Mouse (Mus musculus): ENCODE measurements at regions not wholly inside any gene's neighbourhood (a gene's known extent, or its start where the extent isn't known, plus 50 kb on each side); places are given as distances from the start of the nearest gene placed in this dataset.

GRCm38 (mm10) chrX:166779334-166780092, 194.0 kb upstream of the Egfl6 start:
- TF ChIP-seq POLR2A (IDR thresholded peaks at IDR 0.05; ENCODE audit: borderline replicate concordance, low read depth, low read length) (no peak), CTCF (IDR thresholded peaks at IDR 0.05; ENCODE audit: low read depth, low read length) (no peak)
- no peak overlapping the region for H3K4me3 ChIP-seq (ENCODE audit: insufficient read depth, low read length)

GRCm38 (mm10) chrX:166773408-166773854, 187.9 kb upstream of the Egfl6 start:
- Histone ChIP-seq H3K4me3 (ENCODE audit: insufficient read depth, low read length) (no peak overlapping the region), H3K4me1 (ENCODE audit: control insufficient read depth, insufficient read depth, low read length) (no peaks in the 10 kb centered on the region), H3K27ac (ENCODE audit: insufficient read depth, low read depth, low read length) (no peak overlapping the region)
- TF ChIP-seq POLR2A (IDR thresholded peaks at IDR 0.05; ENCODE audit: borderline replicate concordance, low read depth, low read length), result no peak
- no peak for TF ChIP-seq CTCF (IDR thresholded peaks at IDR 0.05; ENCODE audit: low read depth, low read length)

More at GRCm38 (mm10) chrX:166779334-166780092, 194.0 kb upstream of the Egfl6 start:
- no peak overlapping the region for H3K27ac ChIP-seq (ENCODE audit: insufficient read depth, low read depth, low read length)
- no peaks in the 10 kb centered on the region for H3K4me1 ChIP-seq (ENCODE audit: control insufficient read depth, insufficient read depth, low read length)

GRCm38 (mm10) chrX:166766991-166767390, 181.5 kb upstream of the Egfl6 start:
- no peak overlapping the region for H3K27ac ChIP-seq (ENCODE audit: insufficient read depth, low read depth, low read length)
- H3K4me1 ChIP-seq (ENCODE audit: control insufficient read depth, insufficient read depth, low read length), result no peaks in the 10 kb centered on the region
- TF ChIP-seq CTCF (IDR thresholded peaks at IDR 0.05; ENCODE audit: low read depth, low read length), result no peak
- no peak for TF ChIP-seq POLR2A (IDR thresholded peaks at IDR 0.05; ENCODE audit: borderline replicate concordance, low read depth, low read length)
- H3K4me3 ChIP-seq (ENCODE audit: insufficient read depth, low read length), result no peak overlapping the region

- TF ChIP-seq POLR2A (IDR thresholded peaks at IDR 0.05; ENCODE audit: borderline replicate concordance, low read depth, low read length), result no peak
- no peak for TF ChIP-seq CTCF (IDR thresholded peaks at IDR 0.05; ENCODE audit: low read depth, low read length)
- Histone ChIP-seq H3K4me3 (ENCODE audit: insufficient read depth, low read length) (no peak overlapping the region), H3K4me1 (ENCODE audit: control insufficient read depth, insufficient read depth, low read length) (no peaks in the 10 kb centered on the region), H3K27ac (ENCODE audit: insufficient read depth, low read depth, low read length) (no peak overlapping the region)
Observed at GRCm38 (mm10) chrX:166765647-166766046, 180.1 kb upstream of the Egfl6 start.

GRCm38 (mm10) chrX:166762098-166762497, 176.6 kb upstream of the Egfl6 start:
- Histone ChIP-seq H3K27ac (ENCODE audit: insufficient read depth, low read depth, low read length) (no peak overlapping the region), H3K4me1 (ENCODE audit: control insufficient read depth, insufficient read depth, low read length) (peaks cover 4% of the 10 kb centered on the region), H3K4me3 (ENCODE audit: insufficient read depth, low read length) (no peak overlapping the region)
- TF ChIP-seq POLR2A (IDR thresholded peaks at IDR 0.05; ENCODE audit: borderline replicate concordance, low read depth, low read length), result no peak
- TF ChIP-seq CTCF (IDR thresholded peaks at IDR 0.05; ENCODE audit: low read depth, low read length), result no peak

- TF ChIP-seq CTCF (IDR thresholded peaks at IDR 0.05; ENCODE audit: low read depth, low read length) (no peak), POLR2A (IDR thresholded peaks at IDR 0.05; ENCODE audit: borderline replicate concordance, low read depth, low read length) (no peak)
- no peak overlapping the region for H3K4me3 ChIP-seq (ENCODE audit: insufficient read depth, low read length)
- H3K4me1 ChIP-seq (ENCODE audit: control insufficient read depth, insufficient read depth, low read length), result peaks cover 7% of the 10 kb centered on the region
- no peak overlapping the region; the same call in 1 of the 2 replicates for H3K27ac ChIP-seq (ENCODE audit: insufficient read depth, low read depth, low read length)
Observed at GRCm38 (mm10) chrX:166757152-166757551, 171.6 kb upstream of the Egfl6 start.

GRCm38 (mm10) chrX:166754967-166755654, 169.6 kb upstream of the Egfl6 start:
- TF ChIP-seq POLR2A (IDR thresholded peaks at IDR 0.05; ENCODE audit: borderline replicate concordance, low read depth, low read length) (no peak), CTCF (IDR thresholded peaks at IDR 0.05; ENCODE audit: low read depth, low read length) (no peak)
- H3K4me3 ChIP-seq (ENCODE audit: insufficient read depth, low read length), result no peak overlapping the region
- peaks cover 7% of the 10 kb centered on the region for H3K4me1 ChIP-seq (ENCODE audit: control insufficient read depth, insufficient read depth, low read length)
- no peak overlapping the region for H3K27ac ChIP-seq (ENCODE audit: insufficient read depth, low read depth, low read length)

- no peaks in the 10 kb centered on the region for H3K4me1 ChIP-seq (ENCODE audit: control insufficient read depth, insufficient read depth, low read length)
- H3K27ac ChIP-seq (ENCODE audit: insufficient read depth, low read depth, low read length), result no peak overlapping the region
- no peak for TF ChIP-seq POLR2A (IDR thresholded peaks at IDR 0.05; ENCODE audit: borderline replicate concordance, low read depth, low read length)
- TF ChIP-seq CTCF (IDR thresholded peaks at IDR 0.05; ENCODE audit: low read depth, low read length), result no peak
- no peak overlapping the region for H3K4me3 ChIP-seq (ENCODE audit: insufficient read depth, low read length)
Observed at GRCm38 (mm10) chrX:166749055-166749679, 163.6 kb upstream of the Egfl6 start.

GRCm38 (mm10) chrX:166731354-166731753, 145.8 kb upstream of the Egfl6 start:
- TF ChIP-seq CTCF (IDR thresholded peaks at IDR 0.05; ENCODE audit: low read depth, low read length) (no peak), POLR2A (IDR thresholded peaks at IDR 0.05; ENCODE audit: borderline replicate concordance, low read depth, low read length) (no peak)
- Histone ChIP-seq H3K4me3 (ENCODE audit: insufficient read depth, low read length) (no peak overlapping the region), H3K27ac (ENCODE audit: insufficient read depth, low read depth, low read length) (no peak overlapping the region), H3K4me1 (ENCODE audit: control insufficient read depth, insufficient read depth, low read length) (0 out of 2 replicates have a peak, but pooled peaks cover 2% of the 10 kb centered on the region)

GRCm38 (mm10) chrX:166728622-166728928, 143.1 kb upstream of the Egfl6 start:
- TF ChIP-seq POLR2A (IDR thresholded peaks at IDR 0.05; ENCODE audit: borderline replicate concordance, low read depth, low read length) (no peak), CTCF (IDR thresholded peaks at IDR 0.05; ENCODE audit: low read depth, low read length) (no peak)
- Histone ChIP-seq H3K4me1 (ENCODE audit: control insufficient read depth, insufficient read depth, low read length) (no peaks in the 10 kb centered on the region), H3K27ac (ENCODE audit: insufficient read depth, low read depth, low read length) (no peak overlapping the region), H3K4me3 (ENCODE audit: insufficient read depth, low read length) (no peak overlapping the region)
